Mouse (Mus musculus) hindbrain, embryonic 11.5 days (tissue): Measurements from ENCODE around the gene Ssh1. TPM values are rescaled to one million over a fixed set of nuclear protein-coding genes. Genes with fewer than 3 reads are reported as not detected.

Source experiments
- ATAC-seq: fragments of 200-750 bp; cut with Nextera tagmentation; 2 replicates; pipeline ENCODE4 v1.8.0; 2017; ENCODE audit warnings: mild to moderate bottlenecking, moderate TSS enrichment, moderate library complexity; ENCODE audit not compliant: low FRiP score
- DNase-seq: peaks from one replicate; pipeline ENCODE4 v3.0.0-alpha.2; 2015; ENCODE audit warnings: low spot score
- H3K27ac ChIP-seq: fragments of 300-500 bp; sonication (generic); 2 replicates; pipeline ENCODE4 v1.5.1; 2014; ENCODE audit warnings: mild to moderate bottlenecking, low read depth, low read length
- H3K27me3 ChIP-seq: fragments of 300-500 bp; sonication (generic); 2 replicates; pipeline ENCODE4 v1.6.1; 2014; ENCODE audit warnings: mild to moderate bottlenecking, low read length, moderate library complexity, mixed read lengths; ENCODE audit not compliant: control insufficient read depth, insufficient read depth
- H3K36me3 ChIP-seq: fragments of 300-500 bp; sonication (generic); 2 replicates; pipeline ENCODE4 v1.6.1; 2014; ENCODE audit warnings: mild to moderate bottlenecking, low read length, moderate library complexity, mixed read lengths; ENCODE audit not compliant: control insufficient read depth, insufficient read depth
- H3K4me1 ChIP-seq: fragments of 300-500 bp; sonication (generic); replicated peaks from 2 replicates; pipeline ENCODE4 v1.6.1; 2014; ENCODE audit warnings: low read length, mixed read lengths; ENCODE audit not compliant: control insufficient read depth, insufficient read depth
- H3K4me2 ChIP-seq: fragments of 300-500 bp; sonication (generic); replicated peaks from 2 replicates; pipeline ENCODE4 v1.6.1; 2014; ENCODE audit warnings: mild to moderate bottlenecking, low read depth, low read length
- H3K4me3 ChIP-seq: fragments of 300-500 bp; sonication (generic); 2 replicates; pipeline ENCODE4 v1.5.1; 2014; ENCODE audit warnings: low read depth, low read length
- H3K9ac ChIP-seq: fragments of 300-500 bp; sonication (generic); 2 replicates; pipeline ENCODE4 v1.6.1; 2014; ENCODE audit warnings: low read depth, low read length
- H3K9me3 ChIP-seq: fragments of 300-500 bp; sonication (generic); 2 replicates; pipeline ENCODE4 v1.6.1; 2016; ENCODE audit warnings: low read length; ENCODE audit not compliant: control insufficient read depth
- WGBS: fragments of 180-500 bp; shearing (Covaris S2); extraction: QIAGEN DNeasy Blood & Tissue Kit; methylation state at CpG from one replicate; pipeline ENCODE4 v1.1.7; 2014; 5-methylcytosine and 5-hydroxymethylcytosine counted together
- polyA plus RNA-seq: library from polyadenylated mRNA; unstranded; fragments of >200 nt; fragmentation: Nextera tagmentation; extraction: Ambion mirVana; gene quantifications from 2 replicates; pipeline ENCODE4 v1.2.1, GENCODE M21; 2014

The Ssh1 gene
- polyA plus RNA-seq, 1 experiment from 2014 or later, result 30.3 TPM

- no peaks in the 10 kb centered on the region for H3K36me3 ChIP-seq
- H3K9me3 ChIP-seq, result no peaks in the 10 kb centered on the region
- WGBS, result 27% methylated on average over 6 of the region's 6 CpGs
- no peak overlapping the region for H3K4me2 ChIP-seq
- H3K9ac ChIP-seq, result no peak overlapping the region
- H3K4me1 ChIP-seq, result 0 out of 2 replicates have a peak, but pooled peaks cover 6% of the 10 kb centered on the region
- DNase-seq (peak; percentile 63), ATAC-seq (peak; percentile 90)
- no peaks in the 10 kb centered on the region for H3K27me3 ChIP-seq
- peak overlapping the region; percentile 94 for H3K27ac ChIP-seq
- H3K4me3 ChIP-seq, result no peak overlapping the region
Observed at GRCm38 (mm10) chr5:113921310-113922166, 72.2 kb downstream of the Ssh1 start.

GRCm38 (mm10) chr5:113919060-113919459, 74.6 kb downstream of the Ssh1 start:
- H3K27me3 ChIP-seq, result no peaks in the 10 kb centered on the region
- no peak overlapping the region for H3K4me3 ChIP-seq
- H3K4me2 ChIP-seq, result no peak overlapping the region
- ATAC-seq (no peak), DNase-seq (no peak)
- no peak overlapping the region for H3K27ac ChIP-seq
- H3K4me1 ChIP-seq, result 0 out of 2 replicates have a peak, but pooled peaks cover 6% of the 10 kb centered on the region
- WGBS, result 75% methylated on average over 7 of the region's 7 CpGs
- H3K36me3 ChIP-seq, result no peaks in the 10 kb centered on the region
- H3K9me3 ChIP-seq, result no peaks in the 10 kb centered on the region
- H3K9ac ChIP-seq, result no peak overlapping the region

DNA sequence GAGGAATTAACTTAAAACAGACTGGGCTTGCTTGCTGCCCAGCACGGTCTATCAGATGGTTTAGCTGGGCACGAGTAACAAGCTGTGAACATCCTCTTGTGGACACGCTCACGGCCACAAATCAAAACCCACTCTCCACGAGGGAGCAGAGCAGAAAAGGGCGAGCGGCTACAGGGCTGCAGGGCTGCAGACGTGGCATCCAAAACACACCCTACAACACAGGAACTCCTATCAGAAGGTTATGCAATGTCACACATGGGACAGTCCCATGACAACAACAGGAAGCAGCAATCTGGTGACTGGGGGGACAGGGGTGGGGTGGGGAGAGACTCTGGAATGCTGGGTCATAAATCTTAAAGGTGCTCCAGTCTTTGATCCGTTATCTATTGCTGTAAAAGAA, 75.0 kb downstream of the Ssh1 start:
- WGBS, result 73% methylated on average over 9 of the region's 9 CpGs
- Histone ChIP-seq H3K9ac (no peak overlapping the region), H3K27ac (no peak overlapping the region), H3K27me3 (no peaks in the 10 kb centered on the region), H3K9me3 (no peaks in the 10 kb centered on the region), H3K4me2 (no peak overlapping the region), H3K4me3 (no peak overlapping the region), H3K4me1 (0 out of 2 replicates have a peak, but pooled peaks cover 6% of the 10 kb centered on the region), H3K36me3 (no peaks in the 10 kb centered on the region)
- DNase-seq (no peak), ATAC-seq (no peak)

DNA sequence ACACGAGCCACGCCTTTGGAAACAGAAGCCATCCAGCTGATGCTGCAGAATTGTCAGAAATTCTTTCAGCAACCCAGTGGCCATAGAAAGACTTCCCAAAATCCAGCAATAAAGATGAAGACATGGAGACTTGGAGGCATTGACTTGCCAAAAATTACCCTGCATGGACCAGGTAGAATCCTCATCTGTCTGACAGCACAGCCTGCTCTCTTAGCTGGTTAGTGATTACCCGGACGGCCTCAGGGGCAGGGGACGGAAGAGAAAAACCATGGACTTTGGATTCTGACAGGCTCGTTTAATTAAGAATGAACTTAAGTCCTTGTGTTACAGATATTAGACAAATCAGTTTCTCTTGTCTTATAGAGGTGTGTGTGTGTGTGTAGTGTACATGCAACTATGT, 83.0 kb downstream of the Ssh1 start:
- no peak overlapping the region for H3K4me2 ChIP-seq
- WGBS, result 75% methylated on average over 6 of the region's 6 CpGs
- no peak overlapping the region for H3K4me3 ChIP-seq
- H3K27me3 ChIP-seq, result no peaks in the 10 kb centered on the region
- H3K4me1 ChIP-seq, result no peaks in the 10 kb centered on the region
- ATAC-seq, result no peak
- H3K9me3 ChIP-seq, result no peaks in the 10 kb centered on the region
- H3K9ac ChIP-seq, result no peak overlapping the region
- no peak overlapping the region for H3K27ac ChIP-seq
- no peak for DNase-seq
- no peaks in the 10 kb centered on the region for H3K36me3 ChIP-seq

DNA sequence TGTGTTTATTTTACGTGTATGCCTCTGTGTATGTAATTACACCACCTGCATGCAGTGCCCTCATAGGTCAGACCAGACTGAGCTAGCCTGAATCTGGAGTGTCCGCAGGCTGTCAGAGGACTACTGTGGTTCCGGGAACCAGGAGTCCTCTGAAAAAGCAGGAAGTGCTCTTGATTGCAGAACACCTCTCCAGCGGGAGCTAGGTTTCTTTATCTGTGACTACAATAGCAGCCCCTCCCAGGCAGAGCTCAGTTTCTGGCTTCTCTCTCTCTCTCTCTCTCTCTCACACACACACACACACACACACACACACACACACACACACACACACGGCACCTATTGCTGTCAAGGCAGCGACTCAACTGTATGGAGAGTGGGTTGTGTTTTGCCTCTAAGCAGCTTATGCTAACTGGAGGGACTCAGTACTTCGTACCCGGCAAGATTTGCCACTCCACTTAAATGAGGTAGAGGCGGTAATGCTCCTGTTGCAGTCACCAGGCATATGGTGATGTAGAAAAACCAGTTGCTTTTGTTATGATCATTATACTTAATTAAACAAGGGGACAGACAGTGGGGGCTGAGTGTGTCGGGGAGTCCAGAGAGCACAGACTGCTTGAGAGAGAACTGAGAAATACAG, 83.5 kb downstream of the Ssh1 start:
- H3K27ac ChIP-seq, result no peak overlapping the region
- H3K36me3 ChIP-seq, result no peaks in the 10 kb centered on the region
- no peaks in the 10 kb centered on the region for H3K9me3 ChIP-seq
- no peak for ATAC-seq
- H3K4me2 ChIP-seq, result no peak overlapping the region
- H3K9ac ChIP-seq, result no peak overlapping the region
- peak; percentile 2 for DNase-seq
- 42% methylated on average over 10 of the region's 10 CpGs for WGBS
- H3K4me1 ChIP-seq, result no peaks in the 10 kb centered on the region
- no peaks in the 10 kb centered on the region for H3K27me3 ChIP-seq
- no peak overlapping the region for H3K4me3 ChIP-seq

GRCm38 (mm10) chr5:113908592-113909441, 84.9 kb downstream of the Ssh1 start, which contains the start of gene Coro1c:
Coro1c (minus strand) TSS chr5:113908758.
- no peaks in the 10 kb centered on the region for H3K36me3 ChIP-seq
- peak within 1 kb of the TSS; percentile 92 for H3K4me3 ChIP-seq
- peak within 1 kb of the TSS; percentile 95 for H3K27ac ChIP-seq
- ATAC-seq (peak; percentile 89), DNase-seq (peak; percentile 100)
- H3K27me3 ChIP-seq, result no peaks in the 10 kb centered on the region
- H3K9ac ChIP-seq, result peak within 1 kb of the TSS; percentile 93
- peak within 1 kb of the TSS; percentile 49 for H3K4me2 ChIP-seq
- H3K9me3 ChIP-seq, result no peaks in the 10 kb centered on the region
- no peaks in the 10 kb centered on the region; the same call in 1 of the 2 replicates for H3K4me1 ChIP-seq
- WGBS, result under 1% methylated on average over 32 of the region's 68 CpGs

DNA sequence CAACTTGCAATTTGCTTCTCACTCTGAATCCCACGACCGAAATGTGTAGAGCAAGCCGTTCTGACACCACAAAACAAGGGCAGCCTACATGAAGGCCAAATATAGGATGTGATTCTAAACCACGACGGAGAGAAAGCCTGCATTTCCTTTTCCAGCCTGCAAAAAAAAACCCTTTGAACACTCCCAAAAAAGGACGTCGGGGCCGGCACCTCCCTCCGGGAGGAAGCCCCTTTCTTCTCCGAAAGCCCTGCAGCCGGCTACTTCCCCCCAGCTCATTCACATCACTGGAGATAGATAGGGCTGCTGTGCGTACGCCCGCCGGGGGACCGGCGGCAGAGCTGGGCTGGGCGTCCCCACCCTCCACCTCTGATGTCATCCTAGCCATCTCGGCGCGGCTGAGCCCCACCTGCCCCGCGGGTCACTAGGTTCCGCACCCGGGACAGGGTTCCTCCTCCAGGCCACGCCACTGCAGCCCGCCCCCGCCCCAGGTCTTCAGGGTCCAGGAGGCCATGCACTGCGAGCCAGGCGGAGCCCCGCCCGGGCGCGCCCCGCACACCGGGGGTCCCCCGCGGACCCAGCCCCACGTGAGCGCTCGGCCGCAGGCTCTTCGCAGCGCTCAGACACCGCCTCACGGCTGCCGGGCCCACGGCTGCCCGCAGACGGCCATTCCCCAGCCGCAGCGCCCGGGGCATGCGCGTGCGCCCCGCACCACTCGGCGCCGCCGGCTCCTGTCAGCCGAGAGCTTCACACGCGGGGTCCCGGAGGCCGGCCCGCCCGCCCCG, 85.7 kb downstream of the Ssh1 start:
- no peaks in the 10 kb centered on the region; the same call in 1 of the 2 replicates for H3K4me1 ChIP-seq
- peak overlapping the region; percentile 49 for H3K4me2 ChIP-seq
- H3K4me3 ChIP-seq, result peak overlapping the region; percentile 92
- peak; percentile 77 for ATAC-seq
- H3K27me3 ChIP-seq, result no peaks in the 10 kb centered on the region
- H3K27ac ChIP-seq, result peak overlapping the region; percentile 95
- H3K9ac ChIP-seq, result peak overlapping the region; percentile 93
- DNase-seq, result peak; percentile 74
- under 1% methylated on average over 55 of the region's 69 CpGs for WGBS
- H3K36me3 ChIP-seq, result no peaks in the 10 kb centered on the region
- H3K9me3 ChIP-seq, result no peaks in the 10 kb centered on the region
